Mouse (Mus musculus) lung, postnatal 0 days (tissue): ENCODE data around the gene Tpcn2.

Experiments
- CTCF ChIP-seq: IDR thresholded peaks from 2 replicates; pipeline ENCODE4 v1.5.1; 2016; ENCODE audit warnings: antibody characterized with exemption, mild to moderate bottlenecking
- EP300 ChIP-seq: IDR thresholded peaks from 2 replicates; pipeline ENCODE4 v1.6.1; 2016; ENCODE audit warnings: antibody characterized with exemption, mild to moderate bottlenecking, control low read depth

GRCm38 (mm10) chr7:145312137-145312536, 28.3 kb upstream of the Tpcn2 start:
- no peak for TF ChIP-seq CTCF
- no peak for TF ChIP-seq EP300
